ENCODE assay signal across 2 mouse cellular contexts in the genomic region with DNA sequence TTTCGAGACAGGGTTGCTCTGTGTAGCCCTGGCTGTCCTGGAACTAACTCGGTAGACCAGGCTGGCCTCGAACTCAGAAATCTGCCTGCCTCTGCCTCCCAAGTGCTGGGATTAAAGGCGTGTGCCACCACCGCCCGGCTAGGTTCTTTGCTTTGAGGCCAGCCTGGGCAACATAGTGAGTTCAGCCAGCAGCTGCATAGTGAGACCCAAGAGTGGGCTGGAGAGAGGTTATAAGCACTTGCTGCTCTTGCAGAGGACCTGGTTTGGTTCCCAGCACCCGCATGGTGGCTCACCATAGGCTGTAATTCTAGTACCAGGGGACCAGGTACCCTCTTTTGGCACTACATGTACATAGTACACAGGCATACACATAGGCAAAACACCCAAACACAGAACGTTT. TPM values are rescaled to one million over a fixed set of nuclear protein-coding genes. Genes with fewer than 3 reads are reported as not detected.
"Had no signal": no experiment of that assay in that cellular context is flagged by ENCODE, and none has a peak within 500 bp of the region (broad histone marks: within the 10 kb centered on the region; RNA-seq: fewer than 3 reads in every experiment).

No protein-coding gene starts in this region.

RNA-seq across cellular contexts. Expression of gene Ybx2, which starts 5.4 kb away (rescaled TPM):
- polyA plus RNA-seq: inflammation-experienced regulatory T-cells, adult 6 months had no signal

RNA-seq across cellular contexts. Expression of gene Slc2a4, which starts 17.8 kb away (rescaled TPM):
- total RNA-seq: hematopoietic stem cell, adult 5-6 weeks had no signal
- polyA plus RNA-seq: inflammation-experienced regulatory T-cells, adult 6 months had no signal
